Mouse (Mus musculus): ENCODE measurements at regions not wholly inside any gene's neighbourhood (a gene's known extent, or its start where the extent isn't known, plus 50 kb on each side); places are given as distances from the start of the nearest gene placed in this dataset.

DNA sequence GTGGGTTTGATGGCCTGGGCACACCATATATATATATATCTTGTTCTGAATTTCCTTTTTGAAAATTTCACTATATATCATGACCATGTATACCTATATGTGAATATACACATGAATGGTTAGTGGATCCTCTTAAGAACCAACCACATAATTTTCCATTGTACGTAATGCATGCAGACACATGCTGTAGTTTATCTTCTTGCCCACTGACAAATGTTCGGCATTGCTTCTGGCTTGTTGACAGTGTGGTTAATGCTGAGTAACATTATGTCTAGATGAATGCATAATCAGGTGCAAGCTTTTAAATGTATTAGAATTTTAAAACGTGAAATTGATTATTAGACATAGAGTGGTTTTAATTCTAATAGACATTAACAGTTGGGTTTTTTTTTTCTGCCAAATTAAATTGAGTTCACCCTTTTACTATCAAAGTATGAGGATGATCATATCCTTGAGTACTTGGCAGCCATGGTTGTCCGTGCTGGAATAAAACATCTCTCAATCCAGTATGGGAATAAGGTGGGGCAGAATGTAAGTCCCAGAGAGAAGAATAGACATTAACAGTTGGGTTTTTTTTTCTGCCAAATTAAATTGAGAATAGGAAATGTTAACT lies 110.3 kb downstream of the A730009L09Rik start:
- no peak for DNase-seq (ENCODE audit: low read depth, low spot score)

DNA sequence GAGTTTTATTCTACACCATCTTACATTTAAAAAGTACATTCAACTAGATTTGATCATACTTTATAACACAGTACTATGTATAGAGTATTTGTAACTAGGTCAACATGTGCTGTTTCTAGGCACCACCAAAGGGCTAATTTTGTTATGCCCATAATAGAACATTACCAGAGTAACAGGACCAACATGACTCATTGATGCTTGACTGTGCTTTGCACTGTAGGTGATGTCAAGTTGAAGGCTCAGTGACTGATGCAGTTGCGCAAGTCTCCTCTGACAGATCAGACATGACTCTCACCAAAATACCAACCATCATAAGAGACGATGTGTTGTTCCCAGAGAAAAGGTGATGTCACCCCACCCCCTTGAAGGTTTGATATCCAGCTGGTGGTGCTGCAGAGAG lies 108.5 kb downstream of the Mrpl39 start:
- no peak for DNase-seq (ENCODE audit: low read depth, low spot score)

- no peak for DNase-seq (ENCODE audit: low read depth, low spot score)
Measured at GRCm38 (mm10) chr16:84629868-84630267, 105.7 kb downstream of the Mrpl39 start.

DNA sequence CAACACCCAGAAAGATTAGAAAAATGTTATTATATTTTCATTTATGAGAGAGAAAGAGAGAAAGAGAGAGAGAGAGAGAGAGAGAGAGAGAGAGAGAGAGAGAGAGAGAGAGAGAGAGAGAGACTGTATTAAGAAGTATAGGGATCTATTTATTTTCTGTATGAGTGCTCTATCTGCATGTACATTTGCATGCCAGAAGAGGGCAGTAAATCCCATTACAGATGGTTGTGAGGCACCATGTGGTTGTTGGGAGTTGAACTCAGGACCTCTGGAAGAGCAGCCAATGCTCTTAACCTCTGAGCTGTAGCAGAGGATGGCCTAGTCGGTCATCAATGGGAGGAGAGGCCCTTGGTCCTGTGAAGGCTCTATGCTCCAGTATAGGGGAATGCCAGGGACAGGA lies 91.1 kb downstream of the Mrpl39 start:
- peak; percentile 40 for DNase-seq (ENCODE audit: low read depth, low spot score)

GRCm38 (mm10) chr16:84646172-84646684 lies 89.3 kb downstream of the Mrpl39 start:
- DNase-seq (ENCODE audit: low read depth, low spot score), result no peak

DNA sequence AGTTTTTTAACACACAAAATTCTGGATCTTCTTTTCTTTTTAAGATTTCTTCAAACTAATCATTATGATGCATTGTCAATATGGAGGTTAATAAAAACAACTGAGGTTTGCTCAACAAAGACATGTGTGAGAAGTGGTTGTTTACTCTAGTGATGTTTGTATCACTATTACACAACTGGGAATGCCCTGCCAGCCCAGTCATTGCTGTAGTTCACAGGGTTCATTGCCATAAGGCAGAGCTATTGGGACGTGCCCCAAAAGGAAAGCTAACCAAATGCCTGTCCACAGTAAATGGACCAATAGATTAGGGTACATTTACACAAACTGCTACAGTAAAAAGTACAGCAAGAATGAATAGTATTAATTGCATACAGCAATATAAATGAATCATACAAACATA lies 84.9 kb downstream of the Mrpl39 start:
- no peak for DNase-seq (ENCODE audit: low read depth, low spot score)

DNA sequence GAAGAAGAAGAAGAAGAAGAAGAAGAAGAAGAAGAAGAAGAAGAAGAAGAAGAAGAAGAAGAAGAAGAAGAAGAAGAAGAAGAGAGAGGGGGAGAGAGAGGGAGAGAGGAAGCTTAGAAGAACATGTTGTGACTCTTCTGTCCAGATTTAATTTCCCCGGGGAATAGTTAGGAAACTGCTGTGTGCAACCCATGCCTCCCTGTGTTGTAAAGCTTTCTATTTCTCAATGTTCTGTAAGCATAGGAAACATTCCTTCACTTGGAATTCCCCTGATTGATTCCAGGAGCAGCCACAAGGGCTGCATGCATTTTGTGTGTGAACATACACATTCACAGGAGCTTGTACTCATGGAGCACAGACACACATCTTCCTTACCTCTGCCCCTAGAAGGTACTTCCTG lies 81.7 kb downstream of the Mrpl39 start:
- no peak for DNase-seq (ENCODE audit: low read depth, low spot score)

- DNase-seq (ENCODE audit: low read depth, low spot score), result no peak
Measured at GRCm38 (mm10) chr16:84661879-84662278, 73.7 kb downstream of the Mrpl39 start.

DNA sequence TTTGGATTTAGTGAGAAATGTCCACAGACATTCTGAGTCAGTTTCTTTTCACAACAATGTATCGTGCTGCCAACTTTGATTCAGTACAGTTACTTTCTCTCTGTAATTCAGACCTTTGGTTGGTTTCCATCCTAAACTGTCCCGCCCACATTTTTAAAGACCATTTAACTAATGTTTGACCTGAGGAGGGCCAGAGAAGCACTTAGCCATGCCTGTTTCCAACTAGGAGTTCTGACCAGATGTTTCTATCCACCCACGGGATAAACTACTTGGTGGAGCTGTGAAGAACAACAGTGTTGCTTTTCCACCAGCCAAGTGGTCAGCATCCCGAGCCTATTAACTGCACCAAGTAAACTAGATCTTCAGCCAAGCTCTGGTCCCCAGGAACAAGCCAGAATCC lies 72.0 kb downstream of the Mrpl39 start:
- DNase-seq (ENCODE audit: low read depth, low spot score), result no peak

Data from R1 (cell line).